Mouse (Mus musculus) left cerebral cortex, postnatal 36 days (tissue): Measurements from ENCODE around the gene Nradd. TPM values are rescaled to one million over a fixed set of nuclear protein-coding genes. Genes with fewer than 3 reads are reported as not detected.

Experiments used
- DNase-seq, 2 experiments: peaks; one replicate each; pipeline ENCODE4 v3.0.0; 2021 to 2022; ENCODE audit warnings: low spot score in 2 of 2, mixed read lengths in 1 of 2
- intact Hi-C: fragments of 180-260 bp; cut with DNase I; formaldehyde crosslinking; loops from one replicate; pipeline ENCODE4 v1.15.1; 2025
- total RNA-seq, 2 experiments: library from RNA; stranded (reverse); gene quantifications; 2 replicates each; pipeline ENCODE4 v1.2.3; 2021

Gene Nradd
- 1 to 10 TPM; 2.2 TPM for total RNA-seq

GRCm38 (mm10) chr9:110624361-110625166 is at the start of gene Nradd:
TSS of gene Nradd (minus strand) at chr9:110624452.
- intact Hi-C loops, result no loop called here
- peak; percentile 80 for DNase-seq

GRCm38 (mm10) chr9:110673107-110673752 is 49.0 kb upstream of the Nradd start:
- no peak for DNase-seq
- intact Hi-C loops, result no loop called here

GRCm38 (mm10) chr9:110672462-110673106 is 48.3 kb upstream of the Nradd start:
- no peak for DNase-seq

GRCm38 (mm10) chr9:110669785-110670184 is 45.5 kb upstream of the Nradd start:
- DNase-seq, result no peak
- intact Hi-C loops, result no loop called here

More at GRCm38 (mm10) chr9:110672462-110673106, 48.3 kb upstream of the Nradd start:
- intact Hi-C loops, result no loop called here

- intact Hi-C loops, result no loop called here
- no peak for DNase-seq
These were observed 44.5 kb upstream of the Nradd start for GRCm38 (mm10) chr9:110668601-110669293.

- no peak for DNase-seq
- intact Hi-C loops, result no loop called here
These were observed 43.1 kb upstream of the Nradd start for GRCm38 (mm10) chr9:110667219-110667836.

- DNase-seq, result no peak
- intact Hi-C loops, result no loop called here
These were observed 42.1 kb upstream of the Nradd start for GRCm38 (mm10) chr9:110666374-110666773.

GRCm38 (mm10) chr9:110665912-110666311 is 41.7 kb upstream of the Nradd start:
- no peak for DNase-seq
- intact Hi-C loops, result no loop called here

GRCm38 (mm10) chr9:110662844-110663243 is 38.6 kb upstream of the Nradd start:
- intact Hi-C loops, result no loop called here
- no peak for DNase-seq

- intact Hi-C loops, result no loop called here
- no peak for DNase-seq
These were observed 36.8 kb upstream of the Nradd start for GRCm38 (mm10) chr9:110660856-110661612.

- intact Hi-C loops, result no loop called here
- DNase-seq, result no peak
These were observed 36.0 kb upstream of the Nradd start for GRCm38 (mm10) chr9:110660208-110660607.

- no peak for DNase-seq
- intact Hi-C loops, result no loop called here
These were observed 35.3 kb upstream of the Nradd start for GRCm38 (mm10) chr9:110659521-110659920.

- DNase-seq, result no peak
- intact Hi-C loops, result no loop called here
These were observed 33.3 kb upstream of the Nradd start for GRCm38 (mm10) chr9:110657474-110658078.

GRCm38 (mm10) chr9:110656249-110657221 is 32.3 kb upstream of the Nradd start, which contains the start of gene Ccdc12:
TSS of gene Ccdc12 (plus strand) at chr9:110656503.
- intact Hi-C loops, result no loop called here
- peak; percentile 97 for DNase-seq

GRCm38 (mm10) chr9:110655651-110656007 is 31.4 kb upstream of the Nradd start:
- intact Hi-C loops, result no loop called here

GRCm38 (mm10) chr9:110654726-110655650 is 30.7 kb upstream of the Nradd start:
- DNase-seq, result no peak
- intact Hi-C loops, result loop anchor here (5.0 kb wide), 1 partner anchor 32 kb away; no protein-coding TSS in a partner anchor

More at GRCm38 (mm10) chr9:110655651-110656007, 31.4 kb upstream of the Nradd start:
- no peak for DNase-seq
